Mouse (Mus musculus) heart, postnatal 0 days (tissue): ENCODE results near the gene Nt5c.

Experiments used
- CTCF ChIP-seq: IDR thresholded peaks from 2 replicates; pipeline ENCODE4 v1.5.1; 2016; ENCODE audit warnings: antibody characterized with exemption, control low read depth, low read depth
- EP300 ChIP-seq: IDR thresholded peaks from 2 replicates; pipeline ENCODE4 v1.6.1; 2016; ENCODE audit warnings: antibody characterized with exemption, low read depth

- TF ChIP-seq CTCF, result no peak
- TF ChIP-seq EP300, result no peak
These were observed 24.4 kb downstream of the Nt5c start for GRCm38 (mm10) chr11:115467217-115467618.
